Mouse (Mus musculus): ENCODE results near the gene Npm3.

The Npm3 gene

GRCm38 (mm10) chr19:45760810-45761209, 11.4 kb upstream of the Npm3 start:
- no peak for ATAC-seq (ENCODE audit: insufficient number of reproducible peaks, low FRiP score, low TSS enrichment)

DNA sequence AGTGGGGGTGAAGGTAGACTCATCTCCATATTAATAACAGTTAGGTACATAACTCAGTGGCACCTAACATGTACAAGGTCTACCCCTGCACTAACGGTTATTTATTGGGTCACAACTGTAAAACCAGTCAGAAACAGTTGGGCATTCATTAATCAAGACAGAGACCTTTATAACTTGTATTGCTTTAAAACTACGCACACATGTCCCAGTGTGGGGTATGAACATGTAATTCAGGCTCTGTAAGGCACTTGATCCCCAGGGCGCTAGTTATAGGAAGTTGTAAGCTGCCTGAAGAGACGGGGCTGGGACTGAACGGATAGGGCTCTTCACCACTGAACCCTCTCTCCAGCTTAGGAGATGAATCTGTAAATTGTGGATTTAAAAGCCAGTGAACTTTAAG, 9.3 kb upstream of the Npm3 start:
- ATAC-seq (ENCODE audit: insufficient number of reproducible peaks, low FRiP score, low TSS enrichment) = no peak

DNA sequence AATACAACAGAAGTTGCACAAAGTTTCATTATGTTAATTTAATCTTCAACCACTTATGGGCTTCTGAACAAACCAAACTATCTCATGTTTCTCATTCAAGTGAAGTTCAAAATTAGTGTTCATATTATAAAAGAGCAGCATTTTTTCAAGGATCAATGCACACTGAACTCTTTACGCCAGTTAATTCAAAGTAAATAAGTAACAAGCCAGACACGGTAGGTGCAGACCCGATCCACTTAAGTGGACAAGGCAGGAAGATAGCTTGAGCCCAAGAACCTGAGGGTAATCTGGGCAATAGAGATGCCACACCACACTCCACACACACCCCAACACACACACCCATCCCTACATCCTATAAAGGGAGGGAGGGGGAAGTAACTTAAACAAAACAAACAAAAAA, 4.2 kb upstream of the Npm3 start:
- no peak for ATAC-seq (ENCODE audit: insufficient number of reproducible peaks, low FRiP score, low TSS enrichment)

GRCm38 (mm10) chr19:45751881-45752280, 2.5 kb upstream of the Npm3 start:
- ATAC-seq (ENCODE audit: insufficient number of reproducible peaks, low FRiP score, low TSS enrichment) = no peak

DNA sequence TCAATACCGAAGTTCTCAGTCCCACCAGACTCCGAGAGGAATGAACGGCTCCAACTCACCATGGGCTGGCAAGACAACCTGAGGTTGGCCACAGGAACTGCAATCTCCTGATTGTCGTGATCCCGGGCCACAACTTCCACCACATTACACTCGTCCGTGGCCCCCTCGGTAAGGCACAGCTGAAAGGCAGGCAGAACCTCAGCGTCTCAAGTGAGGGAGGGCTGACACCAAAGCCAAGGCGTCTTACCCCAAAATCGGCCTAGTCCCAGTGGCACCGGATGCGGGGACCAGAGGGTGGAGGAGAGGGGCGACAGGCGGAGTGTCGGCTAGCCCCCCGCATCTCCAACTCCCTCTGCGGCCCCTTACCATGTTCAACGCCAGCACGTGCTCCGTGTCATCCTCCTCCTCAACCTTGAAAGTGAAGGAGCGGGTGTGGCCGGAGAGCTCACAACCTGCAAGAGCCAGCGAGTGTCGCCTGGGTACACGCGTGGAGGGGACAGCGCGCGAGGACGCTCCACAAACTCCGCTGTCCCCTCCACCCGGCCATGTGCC, 624 bp downstream of the Npm3 start:
- no peak for ATAC-seq (ENCODE audit: insufficient number of reproducible peaks, low FRiP score, low TSS enrichment)

DNA sequence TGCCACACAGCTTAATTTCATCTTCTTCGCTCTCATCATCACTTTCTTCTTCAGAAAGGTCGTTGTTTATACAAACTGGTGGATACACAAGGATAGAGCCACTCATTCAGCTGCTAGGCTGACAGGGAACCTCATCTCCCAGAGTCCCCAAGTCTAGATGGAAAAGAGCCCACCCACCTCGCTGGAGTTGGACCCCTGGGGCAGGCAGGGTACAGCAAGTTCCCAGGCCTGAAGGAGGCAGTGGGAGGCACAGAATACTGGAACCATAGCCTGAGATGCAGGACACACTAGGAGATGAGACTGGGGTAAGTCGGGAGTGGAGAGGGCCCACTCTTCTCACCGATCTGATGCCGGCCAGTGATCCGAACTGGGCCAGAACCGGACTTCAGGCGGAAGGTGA, 1.2 kb downstream of the Npm3 start:
- no peak for ATAC-seq (ENCODE audit: insufficient number of reproducible peaks, low FRiP score, low TSS enrichment)

DNA sequence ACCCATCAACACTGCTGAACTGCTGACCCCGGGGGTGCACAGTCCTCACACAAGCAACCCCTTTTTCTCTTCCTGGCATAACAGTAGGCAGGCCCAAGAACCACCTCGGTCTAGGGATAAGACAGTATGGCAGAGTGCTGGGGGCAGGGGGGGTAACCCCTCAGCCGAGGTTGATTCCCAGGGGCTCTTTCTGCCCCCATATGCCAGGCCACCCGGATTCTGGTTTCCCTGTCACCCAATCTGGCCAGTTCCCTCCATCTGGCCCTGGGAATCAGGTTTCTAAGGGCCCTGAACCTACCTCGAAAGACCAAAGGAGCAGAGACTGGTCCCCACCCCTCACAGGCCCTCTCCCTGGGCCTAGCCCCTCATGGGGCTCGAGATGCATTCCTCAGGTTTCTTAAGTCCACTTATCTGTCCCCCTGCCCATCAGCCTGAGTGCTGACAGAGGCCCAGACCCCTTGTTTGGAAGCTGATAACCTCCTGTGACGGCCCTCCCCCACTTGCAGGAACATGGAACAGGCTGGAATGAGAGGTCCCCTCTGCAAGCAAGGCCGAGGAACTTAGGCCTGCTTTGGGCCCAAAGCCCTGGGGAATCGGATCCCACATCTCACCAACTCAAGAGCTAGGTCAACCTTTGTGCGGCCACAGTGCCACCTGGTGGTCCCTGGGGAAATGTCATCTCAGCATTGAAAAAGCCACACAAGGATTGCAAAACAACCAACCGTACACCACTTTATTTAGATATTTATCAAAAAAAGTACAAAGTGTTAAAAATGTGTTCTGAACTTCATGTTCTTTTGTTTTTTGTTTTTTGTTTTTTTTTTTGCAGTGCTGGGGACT, 2.1 kb downstream of the Npm3 start:
- no peak for ATAC-seq (ENCODE audit: insufficient number of reproducible peaks, low FRiP score, low TSS enrichment)

DNA sequence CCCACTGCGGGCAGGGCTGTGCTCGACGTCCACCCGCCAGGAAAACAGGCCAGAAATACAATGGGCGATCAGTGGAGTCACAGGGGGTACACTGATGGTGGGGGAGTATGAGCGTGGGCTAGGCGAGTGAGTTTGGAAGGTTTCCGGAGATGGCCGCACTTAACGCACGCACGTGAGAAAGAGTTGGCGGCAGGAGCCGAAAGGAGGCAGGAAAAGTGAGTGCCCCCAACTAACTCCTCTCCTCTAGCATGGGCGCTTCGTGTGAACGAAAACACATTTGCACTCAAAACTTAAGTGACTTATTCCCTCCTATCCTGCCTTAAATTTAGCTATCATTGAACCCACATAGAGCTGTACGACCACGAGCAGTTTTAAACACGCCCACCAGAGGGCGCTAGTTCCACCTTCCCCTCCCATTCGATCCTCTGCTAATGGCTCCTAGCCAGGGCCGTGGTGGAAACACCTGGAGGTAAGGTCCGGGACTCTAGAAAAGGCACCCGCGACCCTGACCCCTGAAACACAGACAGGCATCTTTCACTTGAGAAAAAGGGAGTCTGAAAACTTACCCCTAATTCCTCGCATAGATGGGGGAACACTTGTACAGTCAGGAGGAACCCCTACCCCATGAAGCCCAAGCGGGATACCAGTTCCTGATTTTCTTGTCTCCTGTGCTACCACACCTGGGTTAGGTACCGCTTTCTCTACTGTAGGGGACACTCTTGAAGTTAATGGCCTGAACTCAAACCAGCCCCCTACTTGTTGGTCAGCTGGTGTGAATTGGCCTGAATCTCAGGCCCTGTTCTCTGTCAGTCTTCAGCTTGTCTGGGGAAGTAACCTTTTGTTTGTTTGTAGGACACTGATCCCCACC, 3.0 kb downstream of the Npm3 start:
- no peak for ATAC-seq (ENCODE audit: insufficient number of reproducible peaks, low FRiP score, low TSS enrichment)

DNA sequence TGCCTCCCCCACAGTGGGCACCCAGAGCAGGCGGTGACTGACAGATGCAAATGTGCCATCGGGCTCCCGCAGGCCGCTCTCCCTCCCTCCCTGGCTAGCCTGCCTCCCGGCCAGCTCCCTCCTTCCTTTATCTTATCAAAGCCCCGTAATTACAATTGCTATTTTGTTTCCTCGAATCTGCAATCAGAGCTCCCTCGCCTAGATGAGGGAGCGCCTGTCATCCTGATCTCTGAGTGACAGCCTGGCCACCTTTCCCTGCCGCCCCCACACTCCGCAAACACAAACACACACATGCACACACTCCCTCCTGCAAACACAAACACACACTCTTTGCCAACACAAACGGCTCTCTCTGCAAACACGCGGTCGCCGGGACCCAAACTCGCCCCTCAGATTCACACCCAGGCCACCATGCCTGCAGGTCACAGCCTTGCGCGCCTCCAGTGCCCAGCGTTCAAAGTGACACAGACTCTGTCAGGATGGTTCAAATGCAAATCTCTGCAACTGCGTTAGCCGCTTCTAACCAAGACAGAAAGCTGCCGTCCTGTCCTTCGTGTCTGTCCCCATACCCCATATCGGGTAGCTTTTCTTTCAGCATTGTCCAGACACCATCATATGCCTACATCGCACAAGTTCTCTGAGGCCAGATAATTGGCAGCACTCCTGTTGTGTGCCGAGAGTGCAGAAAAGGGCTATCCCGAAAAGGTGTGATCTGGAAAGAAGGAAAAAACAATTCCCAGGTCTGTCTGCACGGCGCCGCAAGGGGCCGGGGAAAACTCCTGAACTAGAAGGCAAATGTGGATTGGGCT, 3.8 kb downstream of the Npm3 start:
- no peak for ATAC-seq (ENCODE audit: insufficient number of reproducible peaks, low FRiP score, low TSS enrichment)

DNA sequence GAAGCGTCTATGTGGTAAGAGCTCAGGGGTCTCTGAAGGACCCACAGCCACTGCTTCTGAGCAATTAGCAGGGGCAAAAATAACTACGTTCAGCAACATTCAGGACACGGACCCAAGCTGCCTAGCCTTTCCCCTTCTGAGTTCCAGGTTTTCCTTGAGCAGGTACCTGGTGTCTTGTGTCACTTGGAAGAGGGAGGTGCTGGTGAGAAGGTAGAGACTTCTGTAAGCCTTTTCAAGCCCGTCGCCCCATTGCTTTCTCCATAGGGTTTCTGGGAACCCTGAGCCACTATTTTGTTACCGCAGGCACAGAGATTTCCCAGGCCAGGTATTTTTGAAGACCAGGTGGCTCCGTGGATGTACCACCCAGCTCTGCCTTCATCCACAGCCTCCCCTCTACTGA, 5.8 kb downstream of the Npm3 start:
- no peak for ATAC-seq (ENCODE audit: insufficient number of reproducible peaks, low FRiP score, low TSS enrichment)

GRCm38 (mm10) chr19:45742984-45743575, 6.3 kb downstream of the Npm3 start:
- no peak for ATAC-seq (ENCODE audit: insufficient number of reproducible peaks, low FRiP score, low TSS enrichment)

DNA sequence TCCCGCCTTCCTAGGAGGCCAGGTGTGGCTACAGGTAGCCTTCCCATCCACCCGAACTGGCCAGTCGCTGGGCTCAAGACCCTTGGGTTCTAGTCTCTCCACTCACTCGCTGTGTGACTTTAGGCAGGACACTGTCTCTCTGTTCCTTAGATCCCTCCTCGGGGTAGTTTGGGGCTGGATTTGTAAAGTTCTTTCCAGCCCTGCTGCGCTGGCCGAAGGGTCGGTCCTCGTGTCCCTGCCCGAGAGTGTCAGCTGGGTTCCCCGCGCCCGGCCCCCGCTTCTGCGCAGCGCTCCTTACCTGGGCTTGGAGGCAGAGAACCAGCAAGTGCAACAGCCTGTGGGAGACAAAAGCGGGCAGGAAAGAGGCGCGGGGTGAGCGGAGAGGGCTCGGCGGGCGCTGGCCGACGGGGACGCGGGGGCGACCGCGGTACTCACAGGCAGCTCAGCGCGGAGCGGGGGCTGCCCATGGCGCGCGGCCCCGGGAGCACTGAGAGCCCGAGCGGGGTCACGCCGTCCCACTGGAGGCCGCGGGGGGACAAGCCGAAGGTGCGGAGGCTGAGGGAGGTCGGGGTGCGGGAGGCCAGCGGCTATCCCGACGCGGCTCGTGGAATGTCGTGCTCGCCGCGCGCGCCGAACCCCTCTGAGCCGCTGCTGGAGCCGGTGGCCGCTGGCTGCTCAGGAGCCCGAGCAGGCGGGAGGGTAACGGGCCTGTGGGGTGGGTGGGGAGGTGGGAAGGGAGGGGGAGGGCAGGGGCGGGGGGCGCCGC, 7.0 kb downstream of the Npm3 start, which contains the start of gene Fgf8:
Fgf8 (minus strand) TSS at position 698 of the 766 bp plus-strand sequence.
- ATAC-seq (ENCODE audit: insufficient number of reproducible peaks, low FRiP score, low TSS enrichment) = no peak

DNA sequence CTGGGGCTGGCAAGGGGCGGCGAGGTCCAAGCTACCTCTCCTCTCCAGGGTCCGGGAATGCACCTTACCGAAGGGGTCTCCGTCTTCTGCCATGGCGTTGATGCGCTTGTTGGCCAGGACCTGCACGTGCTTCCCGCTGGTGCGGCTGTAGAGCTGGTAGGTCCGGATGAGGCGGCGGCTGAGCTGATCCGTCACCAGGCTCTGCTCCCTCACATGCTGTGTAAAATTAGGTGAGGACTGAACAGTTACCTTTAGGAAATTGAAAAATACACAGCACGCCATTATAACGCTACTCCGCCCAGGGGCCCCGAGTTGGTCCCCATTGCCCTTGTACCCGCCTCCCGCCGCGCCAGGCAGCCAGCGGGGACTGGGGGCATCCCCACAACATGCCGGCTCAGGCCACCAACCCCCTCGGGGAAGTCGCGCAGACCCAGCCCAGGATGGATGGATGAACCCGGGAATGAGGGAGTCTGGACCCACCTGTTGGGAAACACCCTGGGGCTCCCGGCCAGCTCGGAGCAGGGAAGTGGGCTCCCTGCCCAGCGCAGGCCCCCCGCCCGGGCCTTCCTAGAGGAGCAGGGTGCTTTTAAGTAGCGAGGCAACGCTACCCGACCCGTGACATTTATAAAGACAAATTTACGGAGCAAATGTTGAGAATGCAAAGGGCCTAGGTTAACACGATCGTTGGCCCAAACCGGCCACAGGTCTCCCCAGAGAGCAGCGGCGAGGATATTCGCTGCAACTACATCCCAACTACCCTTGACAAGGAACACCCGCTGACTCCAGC, 7.8 kb downstream of the Npm3 start:
- no peak for ATAC-seq (ENCODE audit: insufficient number of reproducible peaks, low FRiP score, low TSS enrichment)

DNA sequence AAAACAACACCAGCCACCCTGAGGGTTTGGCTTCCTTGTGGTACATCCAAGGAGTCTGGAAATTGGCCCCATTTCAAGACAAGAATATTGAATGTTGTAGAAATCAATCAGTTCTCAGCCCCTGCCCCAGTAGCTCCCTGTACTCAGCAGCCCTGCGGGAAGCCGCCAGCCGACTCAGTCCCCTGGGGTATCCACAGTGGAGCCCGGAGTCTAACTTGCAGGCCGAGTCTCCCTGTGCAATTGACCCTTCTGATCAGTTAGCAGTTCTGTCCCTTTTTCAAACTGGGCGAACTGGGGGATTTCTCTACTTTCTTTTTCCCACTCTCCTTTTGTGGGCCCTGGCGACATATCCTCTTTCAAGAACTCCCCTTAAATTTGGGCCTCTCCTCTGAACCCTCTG, 8.6 kb downstream of the Npm3 start:
- no peak for ATAC-seq (ENCODE audit: insufficient number of reproducible peaks, low FRiP score, low TSS enrichment)

GRCm38 (mm10) chr19:45740233-45740632, 9.2 kb downstream of the Npm3 start:
- no peak for ATAC-seq (ENCODE audit: insufficient number of reproducible peaks, low FRiP score, low TSS enrichment)

- no peak for ATAC-seq (ENCODE audit: insufficient number of reproducible peaks, low FRiP score, low TSS enrichment)
These were observed 10.9 kb downstream of the Npm3 start for GRCm38 (mm10) chr19:45738521-45738920.

- no peak for ATAC-seq (ENCODE audit: insufficient number of reproducible peaks, low FRiP score, low TSS enrichment)
These were observed 11.4 kb downstream of the Npm3 start for GRCm38 (mm10) chr19:45737846-45738484.
